Mouse (Mus musculus) MEL (cell line): ENCODE measurements around the gene Filip1l.
A peak's percentile ranks its signal among the peaks of the same experiment; 100 is the strongest.

ENCODE experiments used
- CHD1 ChIP-seq: IDR thresholded peaks from 2 replicates; pipeline ENCODE4 v1.6.1; 2012; ENCODE audit warnings: low read depth, mild to moderate bottlenecking, inconsistent platforms, low read length, improper control_type of control experiment
- EP300 ChIP-seq, 2 experiments: IDR thresholded peaks; 2 replicates each; pipeline ENCODE4 v1.6.1; 2011; ENCODE audit warnings: improper control_type of control experiment in 2 of 2, low read length in 2 of 2, low read depth in 1 of 2, mild to moderate bottlenecking in 1 of 2
- HCFC1 ChIP-seq: IDR thresholded peaks from 2 replicates; pipeline ENCODE4 v1.6.1; 2012; ENCODE audit warnings: low read depth, mild to moderate bottlenecking, inconsistent platforms, low read length, improper control_type of control experiment, moderate library complexity
- MAZ ChIP-seq: IDR thresholded peaks from 2 replicates; pipeline ENCODE4 v1.6.1; 2012; ENCODE audit warnings: low read depth, mild to moderate bottlenecking, inconsistent platforms, low read length, improper control_type of control experiment
- MYC ChIP-seq: IDR thresholded peaks from 2 replicates; pipeline ENCODE4 v1.6.1; 2011; ENCODE audit warnings: low read depth, mild to moderate bottlenecking, low read length, improper control_type of control experiment, moderate library complexity
- NELFE ChIP-seq: IDR thresholded peaks from 2 replicates; pipeline ENCODE4 v1.6.1; 2011; ENCODE audit warnings: low read depth, low read length, improper control_type of control experiment
- POLR2A ChIP-seq, 2 experiments: IDR thresholded peaks; 2 replicates each; pipeline ENCODE4 v1.6.1; 2011 to 2012; ENCODE audit warnings: low read length in 2 of 2, mild to moderate bottlenecking in 2 of 2, control low read depth in 1 of 2, improper control_type of control experiment in 1 of 2, low read depth in 1 of 2, moderate library complexity in 1 of 2; ENCODE audit not compliant: control insufficient read depth in 1 of 2, insufficient read depth in 1 of 2, poor library complexity in 1 of 2
- SMC3 ChIP-seq: IDR thresholded peaks from 2 replicates; pipeline ENCODE4 v1.6.1; 2011; ENCODE audit warnings: low read depth, low read length, improper control_type of control experiment
- TAL1 ChIP-seq: IDR thresholded peaks from 2 replicates; pipeline ENCODE4 v1.6.1; 2012; ENCODE audit warnings: mild to moderate bottlenecking, inconsistent platforms, low read length, moderate library complexity, mixed read lengths

DNA sequence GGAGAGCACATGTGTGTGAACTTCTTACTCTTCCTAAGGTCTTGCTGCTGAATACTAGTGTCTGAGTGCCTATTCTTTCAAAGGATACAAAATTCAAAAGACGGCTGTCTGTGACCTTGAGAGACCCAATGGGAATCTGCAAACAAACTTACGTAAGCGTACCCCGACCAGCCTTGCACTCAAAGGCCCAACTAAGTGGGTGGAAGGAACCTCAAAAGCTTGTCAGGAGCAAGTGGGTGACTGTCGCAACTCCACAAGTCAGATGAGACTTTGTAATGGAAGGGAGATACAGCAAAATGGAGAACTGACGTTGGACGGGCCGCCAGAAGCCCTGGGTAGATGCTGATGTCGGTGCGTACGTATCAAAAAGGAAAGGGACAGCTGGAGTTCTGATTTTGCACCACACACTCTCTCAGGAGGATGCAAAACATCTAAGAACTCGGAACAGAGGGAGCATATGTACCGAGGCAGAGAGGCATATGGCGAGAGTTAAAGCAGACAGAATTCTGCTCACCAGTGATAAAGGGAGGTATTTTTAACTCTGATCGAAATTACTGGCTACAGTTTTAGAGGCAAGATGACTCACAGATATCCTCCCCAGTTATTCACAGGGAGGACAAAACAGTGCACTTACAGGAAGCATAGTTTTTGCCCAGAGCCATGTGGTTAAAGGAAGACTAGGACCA is 36.8 kb downstream of the Filip1l start:
- TF ChIP-seq NELFE (no peak), EP300 (IDR thresholded peaks at IDR 0.05; ENCODE audit: low read depth in 1 of 2, low read length in 2 of 2) (peak in 1 of 2 experiments; percentile 30; a peak in 1 of 4 replicates), POLR2A (IDR thresholded peaks at IDR 0.05; ENCODE audit: control insufficient read depth in 1 of 2, insufficient read depth in 1 of 2, low read depth in 1 of 2, low read length in 2 of 2, poor library complexity in 1 of 2) (no peak), HCFC1 (no peak), MYC (no peak), SMC3 (no peak), TAL1 (no peak), MAZ (no peak), CHD1 (no peak)
